Mouse (Mus musculus) CH12.LX (cell line): Measurements from ENCODE around the gene Gls2.

ENCODE experiments used
- CTCF ChIP-seq, 2 experiments: IDR thresholded peaks in 1 of 2; conservative IDR thresholded peaks in 1 of 2; 2 replicates each; pipeline ENCODE4 v1.5.1; 2011 to 2012; ENCODE audit warnings: low read depth in 2 of 2, low read length in 2 of 2, improper control_type of control experiment in 1 of 2, inconsistent platforms in 1 of 2, mild to moderate bottlenecking in 1 of 2, moderate library complexity in 1 of 2
- E2F4 ChIP-seq: IDR thresholded peaks from 2 replicates; pipeline ENCODE4 v1.6.1; 2011; ENCODE audit warnings: low read depth, low read length, improper control_type of control experiment; ENCODE audit not compliant: insufficient replicate concordance
- EP300 ChIP-seq: IDR thresholded peaks from 2 replicates; pipeline ENCODE4 v1.6.1; 2011; ENCODE audit warnings: low read length, improper control_type of control experiment
- GABPA ChIP-seq: IDR thresholded peaks from 2 replicates; pipeline ENCODE4 v1.6.1; 2012; ENCODE audit warnings: low read depth, low read length, improper control_type of control experiment, inconsistent platforms; ENCODE audit not compliant: insufficient replicate concordance
- MAX ChIP-seq: IDR thresholded peaks from 2 replicates; pipeline ENCODE4 v1.6.1; 2011; ENCODE audit warnings: low read length, improper control_type of control experiment
- PAX5 ChIP-seq: IDR thresholded peaks from 2 replicates; pipeline ENCODE4 v1.6.1; 2012; ENCODE audit warnings: low read length, inconsistent platforms, mixed read lengths
- POLR2A ChIP-seq: IDR thresholded peaks from 2 replicates; pipeline ENCODE4 v1.6.1; 2011; ENCODE audit warnings: low read depth, mild to moderate bottlenecking, improper control_type of control experiment, low read length
- RCOR1 ChIP-seq: conservative IDR thresholded peaks from 2 replicates; pipeline ENCODE4 v1.6.1; 2012; ENCODE audit warnings: low read depth, mild to moderate bottlenecking, inconsistent platforms, low read length, improper control_type of control experiment
- ZC3H11A ChIP-seq: IDR thresholded peaks from 2 replicates; pipeline ENCODE4 v1.6.1; 2012; ENCODE audit warnings: low read depth, mild to moderate bottlenecking, inconsistent platforms, low read length, improper control_type of control experiment
- ZNF384 ChIP-seq: IDR thresholded peaks from 2 replicates; pipeline ENCODE4 v1.6.1; 2012; ENCODE audit warnings: low read depth, low read length, improper control_type of control experiment, inconsistent platforms

- TF ChIP-seq CTCF (conservative IDR thresholded peaks at IDR 0.05 in 1 of 2, IDR thresholded peaks at IDR 0.05 in 1 of 2; ENCODE audit: low read depth in 2 of 2, low read length in 2 of 2) (no peak), E2F4 (peak; percentile 32; the same call in 1 of the 2 replicates), ZNF384 (no peak), PAX5 (no peak), EP300 (no peak), ZC3H11A (no peak), RCOR1 (no peak), MAX (peak; percentile 67), POLR2A (peak; percentile 68; the same call in 1 of the 2 replicates), GABPA (no peak)
Measured at GRCm38 (mm10) chr10:128194024-128194550, at the start of gene Gls2.
